Mouse (Mus musculus) 416B (cell line): ENCODE measurements around the gene Rgs4.

ENCODE experiments used
- DNase-seq: peaks from one replicate; pipeline ENCODE4 v3.0.0; 2011; ENCODE audit warnings: low read depth

Gene Rgs4

DNA sequence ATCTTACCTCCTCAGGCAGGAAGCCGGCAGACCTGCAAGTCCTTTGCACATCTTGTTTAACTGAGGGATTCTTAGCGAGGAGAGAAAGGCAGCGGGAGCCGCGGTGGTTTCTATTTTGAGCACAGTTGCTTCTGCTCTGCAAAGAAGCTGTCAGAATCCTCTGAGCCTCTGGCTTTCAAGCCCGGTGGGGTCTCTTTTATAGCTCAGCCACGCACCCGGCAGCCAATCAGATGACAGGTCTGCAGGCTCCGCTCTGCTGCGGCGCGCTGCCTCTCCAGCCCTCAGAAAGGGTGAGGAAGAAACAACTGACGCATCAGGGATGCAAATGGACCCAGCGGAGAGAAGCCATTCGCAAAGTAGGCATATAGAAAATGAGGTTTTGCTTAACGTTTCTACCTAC is at the start of gene Rgs4:
Gene Rgs4, minus strand, starts transcription at position 170 of the 400 bp plus-strand sequence.
- DNase-seq: no peak

DNA sequence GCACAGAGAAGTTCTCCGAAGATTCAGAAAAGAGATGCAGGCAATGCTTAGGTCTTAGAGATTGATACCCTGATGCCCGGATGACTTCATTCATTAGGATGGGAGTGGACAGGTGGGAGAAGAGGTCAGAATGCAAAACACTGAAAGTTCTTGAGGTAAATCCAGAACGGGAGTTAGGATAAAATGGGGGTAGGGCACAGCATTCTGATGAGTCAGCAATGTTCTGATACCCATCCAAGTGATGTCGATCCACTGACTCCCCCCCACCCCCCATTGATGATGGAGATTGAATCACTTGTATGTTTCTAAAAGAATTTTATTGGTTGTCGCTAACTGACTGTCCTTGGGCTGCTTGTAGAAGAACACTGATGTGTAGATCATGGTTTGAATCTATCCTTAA is 45.0 kb upstream of the Rgs4 start:
- DNase-seq: no peak

GRCm38 (mm10) chr1:169785981-169786380 is 38.5 kb upstream of the Rgs4 start:
- no peak for DNase-seq

GRCm38 (mm10) chr1:169776566-169776965 is 29.1 kb upstream of the Rgs4 start:
- DNase-seq: no peak

- no peak for DNase-seq
Measured at GRCm38 (mm10) chr1:169764619-169764955, 17.1 kb upstream of the Rgs4 start.

- no peak for DNase-seq
Measured at GRCm38 (mm10) chr1:169763858-169764618, 16.6 kb upstream of the Rgs4 start.

GRCm38 (mm10) chr1:169762524-169762923 is 15.1 kb upstream of the Rgs4 start:
- no peak for DNase-seq

- DNase-seq: no peak
Measured at GRCm38 (mm10) chr1:169756532-169756931, 9.1 kb upstream of the Rgs4 start.

- DNase-seq: no peak
Measured at GRCm38 (mm10) chr1:169752395-169752794, 5.0 kb upstream of the Rgs4 start.

- no peak for DNase-seq
Measured at GRCm38 (mm10) chr1:169748439-169748838, 997 bp upstream of the Rgs4 start.

GRCm38 (mm10) chr1:169747902-169748301 is 460 bp upstream of the Rgs4 start:
- DNase-seq: no peak

DNA sequence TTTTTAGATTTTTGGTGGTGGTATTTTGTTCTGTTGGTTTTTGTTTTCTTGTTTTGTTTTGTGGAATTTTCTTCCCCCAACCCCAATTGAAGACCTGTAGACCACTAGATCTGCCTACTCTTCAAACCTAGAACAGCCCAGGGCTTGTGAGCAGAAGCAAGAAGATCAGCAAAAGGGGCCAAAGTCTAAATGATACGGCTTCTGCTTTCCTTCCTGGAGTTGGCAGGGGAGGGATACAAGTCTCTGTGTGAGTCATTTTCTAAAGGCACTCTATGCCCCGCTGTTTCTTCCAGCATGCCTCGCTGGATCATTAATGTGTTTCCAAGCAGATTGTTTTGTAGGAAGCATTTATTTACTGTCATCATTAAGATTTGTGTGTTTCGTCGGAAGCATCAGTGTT is 6.3 kb downstream of the Rgs4 start:
- DNase-seq: no peak

GRCm38 (mm10) chr1:169737231-169737630 is 10.2 kb downstream of the Rgs4 start:
- no peak for DNase-seq

- no peak for DNase-seq
Measured at GRCm38 (mm10) chr1:169736139-169736538, 11.3 kb downstream of the Rgs4 start.

DNA sequence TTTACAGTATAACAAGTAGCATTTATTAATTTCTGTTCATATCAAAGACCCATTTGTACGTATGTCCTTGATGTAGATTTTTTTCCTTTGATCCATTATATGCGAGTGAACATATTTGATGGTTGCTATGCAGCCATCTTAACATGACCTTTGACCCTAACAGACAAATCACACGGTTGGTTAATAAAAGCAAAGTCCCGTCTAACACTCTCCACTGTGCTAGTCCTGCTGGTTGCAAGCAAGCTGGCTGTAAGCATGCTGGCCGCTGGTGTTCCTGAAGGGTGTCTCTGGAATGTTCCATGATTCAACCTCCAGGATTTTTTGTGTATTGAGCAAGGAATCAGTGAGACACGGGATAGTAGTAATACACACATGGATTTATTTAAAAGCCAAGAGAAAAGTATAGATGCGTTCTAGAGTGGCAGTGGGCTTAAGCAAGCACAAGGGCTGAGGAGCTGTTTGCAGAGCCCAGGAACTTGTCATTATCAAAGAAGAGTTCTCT is 16.8 kb downstream of the Rgs4 start:
- no peak for DNase-seq

DNA sequence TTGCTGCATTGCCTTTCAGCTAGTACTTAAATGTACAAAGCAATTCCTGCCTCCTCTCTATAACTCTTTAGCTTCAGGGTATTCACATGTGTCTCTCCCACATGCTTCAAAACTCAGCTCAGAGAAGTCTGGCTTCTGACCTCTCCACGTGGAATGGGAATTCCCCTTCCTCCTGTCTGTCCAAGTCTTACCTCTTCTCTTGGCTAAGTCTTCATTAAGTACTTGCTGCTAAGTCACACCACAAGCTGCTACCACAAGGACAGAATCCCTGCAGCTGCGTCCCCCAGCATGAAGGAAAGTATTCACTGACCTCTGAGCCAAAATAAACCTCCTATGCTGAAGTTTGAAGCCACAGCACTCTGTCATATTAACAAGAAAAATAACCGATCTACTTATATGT is 21.1 kb downstream of the Rgs4 start:
- DNase-seq: no peak

GRCm38 (mm10) chr1:169721836-169722235 is 25.6 kb downstream of the Rgs4 start:
- no peak for DNase-seq

GRCm38 (mm10) chr1:169704395-169705087 is 42.9 kb downstream of the Rgs4 start:
- no peak for DNase-seq

DNA sequence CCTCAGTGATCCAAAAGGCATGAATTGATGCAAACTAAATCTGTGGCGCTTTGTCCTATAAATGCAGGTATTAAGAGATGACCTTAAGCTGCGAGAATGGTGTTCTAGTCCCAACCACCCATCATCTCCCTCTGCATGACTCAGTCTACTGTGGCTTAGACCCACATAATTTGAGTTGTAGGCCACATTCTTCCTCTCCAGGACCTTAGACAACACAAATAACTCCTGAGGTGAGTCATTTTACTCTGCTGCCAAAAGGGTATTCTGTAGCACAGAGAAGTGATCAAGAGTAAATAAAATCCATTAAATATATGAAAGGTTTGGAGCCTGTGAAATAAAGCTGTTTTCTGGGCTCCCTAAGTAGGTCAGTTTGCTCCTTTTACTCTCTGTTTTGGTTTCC is 48.3 kb downstream of the Rgs4 start:
- no peak for DNase-seq

DNA sequence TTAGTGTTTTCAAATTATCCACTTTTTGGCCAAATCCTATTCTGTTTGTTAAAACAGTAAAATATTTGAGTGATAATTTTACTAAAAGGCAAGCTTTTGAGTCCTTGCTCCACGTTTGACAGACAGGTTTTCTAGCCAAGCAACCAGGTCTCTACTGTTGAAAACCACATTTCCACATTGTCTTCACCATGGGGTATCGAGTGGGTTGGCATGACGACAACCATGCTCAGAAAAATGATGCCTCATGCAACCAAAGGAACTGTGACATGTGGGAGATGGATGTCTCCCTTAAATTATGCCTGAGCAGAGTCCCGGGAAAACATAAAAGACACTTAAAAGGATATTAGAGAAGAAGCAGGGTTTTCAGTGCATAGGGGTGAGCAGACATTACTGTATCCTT is 50.2 kb downstream of the Rgs4 start:
- no peak for DNase-seq

GRCm38 (mm10) chr1:169695356-169695755 is 52.1 kb downstream of the Rgs4 start:
- no peak for DNase-seq

DNA sequence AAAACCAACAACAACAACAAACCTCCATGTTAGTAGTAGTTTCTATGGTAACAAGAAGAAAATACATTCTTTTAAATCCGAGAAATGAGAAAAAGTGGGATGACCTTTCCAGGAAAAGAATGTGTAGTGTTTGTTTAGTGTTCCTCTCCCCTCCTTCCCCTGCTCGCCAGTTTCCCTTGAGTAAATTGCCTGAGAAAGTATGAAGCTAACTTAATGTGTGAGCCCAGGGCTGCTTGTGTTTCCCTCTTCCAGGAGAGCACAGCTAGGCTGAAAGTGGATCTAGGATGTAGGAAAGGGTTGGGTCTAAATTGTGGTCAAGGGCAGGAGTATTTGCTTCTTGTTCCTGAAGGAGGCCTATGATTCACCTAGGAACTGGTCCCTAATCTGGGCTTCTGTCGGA is 53.9 kb downstream of the Rgs4 start:
- DNase-seq: no peak

- DNase-seq: no peak
Measured at GRCm38 (mm10) chr1:169693040-169693439, 54.4 kb downstream of the Rgs4 start.
